Mouse (Mus musculus): Measurements from ENCODE around the gene Rnf24. TPM values are rescaled to one million over a fixed set of nuclear protein-coding genes. Genes with fewer than 3 reads are reported as not detected.

Rnf24 gene
- polyA plus RNA-seq, 1 experiment from 2014 or later = 8.2 TPM

DNA sequence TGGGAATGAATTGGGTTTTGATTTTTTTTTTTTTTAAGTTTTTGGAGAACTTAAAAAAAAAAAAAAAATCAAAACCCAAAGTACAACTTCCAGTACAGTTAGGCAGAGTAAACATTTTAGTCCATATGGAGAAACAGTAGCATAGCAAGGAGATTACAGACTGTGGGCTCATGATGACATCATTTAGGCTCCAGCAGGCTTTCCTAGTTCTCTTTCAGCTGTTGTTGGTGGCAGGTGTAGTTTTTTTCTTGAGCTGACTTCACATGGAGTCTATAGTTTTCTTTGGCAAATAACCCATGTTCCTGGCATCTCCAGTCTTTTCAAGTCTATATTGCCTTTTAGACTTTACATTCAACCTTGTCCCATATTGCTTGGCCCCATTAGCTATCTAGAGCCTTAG lies 62.0 kb downstream of the Rnf24 start:
- Histone ChIP-seq H3K9me3 (replicated peaks; ENCODE audit: control insufficient read depth, low read length) (no peaks in the 10 kb centered on the region), H3K36me3 (replicated peaks; ENCODE audit: control insufficient read depth, insufficient read depth, low read depth, low read length) (peaks cover 10% of the 10 kb centered on the region), H3K9ac (replicated peaks; ENCODE audit: low read length) (no peak overlapping the region), H3K4me1 (ENCODE audit: control insufficient read depth, insufficient read depth, low read length) (no peaks in the 10 kb centered on the region), H3K4me3 (ENCODE audit: low read depth, low read length) (no peak overlapping the region), H3K27ac (replicated peaks; ENCODE audit: low read depth, low read length) (no peak overlapping the region), H3K27me3 (ENCODE audit: control insufficient read depth, insufficient read depth, low read length) (no peaks in the 10 kb centered on the region), H3K4me2 (ENCODE audit: low read depth, low read length) (no peak overlapping the region)
- DNase-seq (ENCODE audit: low spot score) (no peak), ATAC-seq (replicated peaks; ENCODE audit: insufficient number of reproducible peaks, low FRiP score, low TSS enrichment, low read depth) (no peak)

DNA sequence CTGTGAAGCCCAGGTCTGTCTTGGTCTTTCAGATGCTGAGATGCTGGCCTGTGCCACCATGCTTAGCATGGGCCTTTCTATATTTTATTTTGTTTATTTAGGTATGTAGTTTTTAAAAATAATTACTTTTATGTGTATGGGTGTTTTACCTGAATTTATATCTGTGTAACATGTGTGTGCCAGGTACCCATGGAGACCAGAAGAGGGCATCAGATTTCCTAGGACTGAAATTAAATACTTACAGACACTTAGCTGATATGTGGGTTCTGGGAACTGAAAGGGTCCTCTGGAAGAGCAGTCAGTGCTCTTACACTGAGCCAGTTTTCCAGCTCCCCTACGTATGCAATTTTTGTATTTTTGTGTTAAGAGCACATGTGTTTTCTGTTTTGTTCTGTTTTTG lies 66.4 kb downstream of the Rnf24 start:
- Histone ChIP-seq H3K9me3 (replicated peaks; ENCODE audit: control insufficient read depth, low read length) (no peaks in the 10 kb centered on the region), H3K27ac (replicated peaks; ENCODE audit: low read depth, low read length) (no peak overlapping the region), H3K27me3 (ENCODE audit: control insufficient read depth, insufficient read depth, low read length) (no peaks in the 10 kb centered on the region), H3K4me2 (ENCODE audit: low read depth, low read length) (no peak overlapping the region), H3K4me3 (ENCODE audit: low read depth, low read length) (no peak overlapping the region), H3K9ac (replicated peaks; ENCODE audit: low read length) (no peak overlapping the region), H3K36me3 (replicated peaks; ENCODE audit: control insufficient read depth, insufficient read depth, low read depth, low read length) (peaks cover 8% of the 10 kb centered on the region; the same call in 1 of the 2 replicates), H3K4me1 (ENCODE audit: control insufficient read depth, insufficient read depth, low read length) (no peaks in the 10 kb centered on the region)
- ATAC-seq (replicated peaks; ENCODE audit: insufficient number of reproducible peaks, low FRiP score, low TSS enrichment, low read depth) (no peak), DNase-seq (ENCODE audit: low spot score) (peak; percentile 6)
- 85% methylated on average over 1 of the region's 1 CpGs for WGBS

DNA sequence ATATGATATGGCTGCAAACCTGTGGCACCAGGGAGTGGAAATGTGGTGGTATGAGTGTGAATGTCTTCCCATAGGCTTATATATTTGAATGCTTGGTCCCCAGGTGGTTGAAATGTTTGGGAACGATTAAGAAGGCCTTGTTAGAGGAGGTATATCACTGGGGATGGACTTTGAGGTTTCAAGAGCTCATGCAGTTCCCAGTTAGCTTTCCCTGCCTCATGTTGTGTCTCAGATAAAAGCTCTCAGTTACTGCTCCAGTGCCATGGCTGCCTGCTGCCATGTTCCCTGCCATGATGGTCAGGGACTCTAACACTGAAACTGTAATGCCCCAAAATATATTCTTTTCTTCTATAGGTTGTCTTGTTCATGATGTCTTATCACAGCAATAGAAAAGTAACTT lies 71.1 kb downstream of the Rnf24 start:
- H3K27ac ChIP-seq (replicated peaks; ENCODE audit: low read depth, low read length) = no peak overlapping the region
- H3K27me3 ChIP-seq (ENCODE audit: control insufficient read depth, insufficient read depth, low read length) = no peaks in the 10 kb centered on the region
- ATAC-seq (replicated peaks; ENCODE audit: insufficient number of reproducible peaks, low FRiP score, low TSS enrichment, low read depth) (no peak), DNase-seq (ENCODE audit: low spot score) (no peak)
- no peaks in the 10 kb centered on the region for H3K9me3 ChIP-seq (replicated peaks; ENCODE audit: control insufficient read depth, low read length)
- no peak overlapping the region for H3K9ac ChIP-seq (replicated peaks; ENCODE audit: low read length)
- no peak overlapping the region for H3K4me3 ChIP-seq (ENCODE audit: low read depth, low read length)
- peaks cover 8% of the 10 kb centered on the region; the same call in 1 of the 2 replicates for H3K36me3 ChIP-seq (replicated peaks; ENCODE audit: control insufficient read depth, insufficient read depth, low read depth, low read length)
- no peaks in the 10 kb centered on the region for H3K4me1 ChIP-seq (ENCODE audit: control insufficient read depth, insufficient read depth, low read length)
- H3K4me2 ChIP-seq (ENCODE audit: low read depth, low read length) = no peak overlapping the region
- 94% methylated on average over 1 of the region's 1 CpGs for WGBS

DNA sequence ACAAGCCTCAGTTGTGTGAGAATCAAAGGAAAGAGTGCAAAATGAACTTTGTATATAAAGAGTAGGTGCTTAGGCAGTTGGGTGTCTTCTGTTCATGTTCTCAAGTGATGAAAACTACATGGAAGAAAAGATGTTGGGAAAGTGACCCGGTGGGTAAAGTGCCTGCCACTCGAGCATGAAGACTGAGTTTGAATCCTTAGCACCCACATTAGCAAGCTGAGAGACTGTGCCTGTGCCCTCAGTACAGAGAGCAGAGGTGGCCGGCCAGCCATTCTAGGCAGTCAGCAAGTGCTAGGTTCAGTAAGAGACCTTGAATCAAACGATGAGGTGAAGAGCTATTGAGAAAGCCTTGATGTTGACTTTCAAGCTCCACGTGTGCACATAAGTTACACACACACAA lies 76.0 kb downstream of the Rnf24 start:
- ATAC-seq (replicated peaks; ENCODE audit: insufficient number of reproducible peaks, low FRiP score, low TSS enrichment, low read depth) = no peak
- WGBS = 94% methylated on average over 5 of the region's 5 CpGs
- no peak for DNase-seq (ENCODE audit: low spot score)

DNA sequence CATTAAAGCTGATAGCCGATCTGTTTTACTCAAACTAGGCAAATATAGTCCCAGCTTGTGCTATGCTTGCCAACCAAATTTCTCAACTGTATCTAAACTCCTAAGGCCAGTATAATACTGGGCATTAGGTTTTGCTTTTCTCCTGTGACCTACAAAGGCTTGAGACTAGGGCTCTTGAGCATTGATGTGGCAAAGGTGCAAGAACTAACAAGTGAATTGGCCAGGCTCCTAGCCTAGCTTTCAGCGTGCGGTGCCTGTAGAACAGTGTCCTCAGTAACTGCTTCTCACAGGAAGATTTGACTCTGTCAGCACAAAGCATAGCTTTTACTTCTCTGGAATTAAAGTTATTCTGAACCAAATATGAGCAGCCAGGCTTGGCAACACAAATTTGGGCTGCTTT lies 77.2 kb downstream of the Rnf24 start:
- no peak for DNase-seq (ENCODE audit: low spot score)
- H3K27ac ChIP-seq (replicated peaks; ENCODE audit: low read depth, low read length) = no peak overlapping the region

More for the DNA sequence above, 76.0 kb downstream of the Rnf24 start:
- Histone ChIP-seq H3K36me3 (replicated peaks; ENCODE audit: control insufficient read depth, insufficient read depth, low read depth, low read length) (peaks cover 11% of the 10 kb centered on the region), H3K4me2 (ENCODE audit: low read depth, low read length) (no peak overlapping the region), H3K9me3 (replicated peaks; ENCODE audit: control insufficient read depth, low read length) (no peaks in the 10 kb centered on the region), H3K9ac (replicated peaks; ENCODE audit: low read length) (no peak overlapping the region), H3K4me3 (ENCODE audit: low read depth, low read length) (no peak overlapping the region), H3K4me1 (ENCODE audit: control insufficient read depth, insufficient read depth, low read length) (no peaks in the 10 kb centered on the region), H3K27me3 (ENCODE audit: control insufficient read depth, insufficient read depth, low read length) (no peaks in the 10 kb centered on the region), H3K27ac (replicated peaks; ENCODE audit: low read depth, low read length) (no peak overlapping the region)

DNA sequence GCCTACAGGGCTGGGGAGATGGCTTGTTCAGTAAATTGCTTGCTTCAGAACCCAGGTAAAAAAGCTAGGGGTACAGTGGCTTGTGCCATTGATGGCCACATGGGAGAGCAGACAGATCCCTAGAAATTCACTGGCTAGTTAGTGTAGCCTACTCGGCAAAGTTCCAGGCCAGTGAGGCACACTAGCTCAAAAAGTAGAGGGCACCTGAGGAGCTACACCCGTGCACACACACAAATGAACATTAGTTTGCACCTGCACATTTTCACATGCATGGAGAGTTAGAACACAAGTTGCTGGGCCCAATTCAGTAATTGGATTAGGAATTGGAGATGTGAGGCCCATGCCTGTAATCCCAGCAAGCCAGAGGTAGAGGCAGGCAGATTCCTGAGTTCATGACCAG lies 87.6 kb downstream of the Rnf24 start:
- Histone ChIP-seq H3K36me3 (replicated peaks; ENCODE audit: control insufficient read depth, insufficient read depth, low read depth, low read length) (no peaks in the 10 kb centered on the region), H3K4me2 (ENCODE audit: low read depth, low read length) (no peak overlapping the region), H3K9me3 (replicated peaks; ENCODE audit: control insufficient read depth, low read length) (no peaks in the 10 kb centered on the region), H3K27me3 (ENCODE audit: control insufficient read depth, insufficient read depth, low read length) (no peaks in the 10 kb centered on the region), H3K9ac (replicated peaks; ENCODE audit: low read length) (no peak overlapping the region), H3K4me1 (ENCODE audit: control insufficient read depth, insufficient read depth, low read length) (no peaks in the 10 kb centered on the region), H3K4me3 (ENCODE audit: low read depth, low read length) (no peak overlapping the region), H3K27ac (replicated peaks; ENCODE audit: low read depth, low read length) (no peak overlapping the region)
- no peak for DNase-seq (ENCODE audit: low spot score)
- ATAC-seq (replicated peaks; ENCODE audit: insufficient number of reproducible peaks, low FRiP score, low TSS enrichment, low read depth) = no peak
- 80% methylated on average over 2 of the region's 2 CpGs for WGBS

More for the DNA sequence above, 77.2 kb downstream of the Rnf24 start:
- H3K9me3 ChIP-seq (replicated peaks; ENCODE audit: control insufficient read depth, low read length) = no peaks in the 10 kb centered on the region
- 93% methylated on average over 3 of the region's 3 CpGs for WGBS
- H3K9ac ChIP-seq (replicated peaks; ENCODE audit: low read length) = no peak overlapping the region
- H3K36me3 ChIP-seq (replicated peaks; ENCODE audit: control insufficient read depth, insufficient read depth, low read depth, low read length) = peaks cover 11% of the 10 kb centered on the region
- no peaks in the 10 kb centered on the region for H3K27me3 ChIP-seq (ENCODE audit: control insufficient read depth, insufficient read depth, low read length)
- no peak overlapping the region for H3K4me3 ChIP-seq (ENCODE audit: low read depth, low read length)
- no peak overlapping the region for H3K4me2 ChIP-seq (ENCODE audit: low read depth, low read length)
- no peak for ATAC-seq (replicated peaks; ENCODE audit: insufficient number of reproducible peaks, low FRiP score, low TSS enrichment, low read depth)
- H3K4me1 ChIP-seq (ENCODE audit: control insufficient read depth, insufficient read depth, low read length) = no peaks in the 10 kb centered on the region

DNA sequence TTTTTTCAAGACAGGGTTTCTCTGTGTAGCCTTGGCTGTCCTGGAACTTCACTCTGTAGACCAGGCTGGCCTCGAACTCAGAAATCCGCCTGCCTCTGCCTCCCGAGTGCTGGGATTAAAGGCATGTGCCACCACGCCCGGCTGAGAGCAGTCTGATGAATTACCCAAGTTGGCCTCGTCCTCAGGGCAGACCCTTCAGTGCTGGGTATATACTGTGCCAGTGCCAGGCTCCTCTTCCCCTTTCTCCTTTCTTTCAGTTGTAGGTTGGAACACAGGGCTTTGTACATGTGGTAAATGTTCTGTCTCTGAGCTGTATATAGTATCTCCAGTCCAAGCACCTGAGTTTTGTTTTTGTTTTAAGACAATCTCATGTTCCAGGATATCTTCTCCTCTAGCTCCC lies 88.7 kb downstream of the Rnf24 start:
- DNase-seq (ENCODE audit: low spot score) (no peak), ATAC-seq (replicated peaks; ENCODE audit: insufficient number of reproducible peaks, low FRiP score, low TSS enrichment, low read depth) (no peak)
- H3K27ac ChIP-seq (replicated peaks; ENCODE audit: low read depth, low read length) = no peak overlapping the region
- H3K4me1 ChIP-seq (ENCODE audit: control insufficient read depth, insufficient read depth, low read length) = no peaks in the 10 kb centered on the region
- H3K27me3 ChIP-seq (ENCODE audit: control insufficient read depth, insufficient read depth, low read length) = no peaks in the 10 kb centered on the region
- 70% methylated on average over 6 of the region's 6 CpGs for WGBS
- H3K36me3 ChIP-seq (replicated peaks; ENCODE audit: control insufficient read depth, insufficient read depth, low read depth, low read length) = no peaks in the 10 kb centered on the region
- no peaks in the 10 kb centered on the region for H3K9me3 ChIP-seq (replicated peaks; ENCODE audit: control insufficient read depth, low read length)
- H3K4me3 ChIP-seq (ENCODE audit: low read depth, low read length) = no peak overlapping the region; the same call in 1 of the 2 replicates
- no peak overlapping the region; the same call in 1 of the 2 replicates for H3K4me2 ChIP-seq (ENCODE audit: low read depth, low read length)
- no peak overlapping the region for H3K9ac ChIP-seq (replicated peaks; ENCODE audit: low read length)

DNA sequence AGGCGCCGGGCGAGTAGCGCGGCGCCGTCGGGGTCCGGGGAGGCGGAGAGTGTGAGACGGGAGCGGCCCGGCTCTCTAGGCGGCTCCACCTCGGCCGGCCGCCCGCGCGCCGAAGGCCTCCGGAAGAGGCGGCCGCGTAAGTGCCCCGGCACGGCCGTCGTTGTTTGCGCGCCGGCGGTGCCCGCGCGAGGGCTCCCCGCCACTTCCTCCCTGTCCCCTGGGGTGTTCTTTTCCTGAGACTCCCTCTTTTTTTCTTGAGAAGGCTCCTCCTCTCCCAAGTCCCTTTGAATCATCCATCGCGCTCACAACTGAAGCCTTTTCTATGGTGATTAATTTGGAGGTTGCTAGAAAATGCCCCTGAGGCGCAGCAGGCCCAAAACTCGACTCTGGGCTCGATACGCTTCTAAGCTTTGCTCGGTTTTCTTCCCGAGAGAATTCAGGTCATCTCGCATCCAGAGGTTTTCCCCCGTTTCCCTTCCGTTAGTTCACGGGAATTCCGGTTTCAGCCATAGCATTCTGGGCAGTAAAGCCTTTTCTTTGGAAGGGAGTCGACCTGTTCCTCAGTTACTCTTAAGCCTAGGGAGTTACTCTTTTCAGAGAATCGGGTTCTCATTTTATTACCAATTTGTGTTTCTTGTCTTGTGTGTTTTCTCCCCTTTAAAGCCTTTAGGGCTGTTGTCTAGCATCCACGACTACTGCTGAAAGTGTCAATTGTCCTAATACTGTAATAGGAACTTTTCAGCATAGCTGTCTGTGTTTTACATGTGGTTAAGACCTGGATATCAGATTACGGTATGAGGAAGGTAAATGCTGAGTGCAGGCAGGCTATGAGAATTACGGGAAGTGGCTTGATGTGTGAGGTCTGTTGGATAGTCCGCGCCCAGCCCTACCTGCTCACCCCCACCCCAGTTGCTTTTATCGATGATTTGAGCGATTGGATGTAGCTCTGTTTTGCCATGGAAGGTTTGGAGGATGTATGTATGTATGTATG lies 89.7 kb downstream of the Rnf24 start:
- Histone ChIP-seq H3K4me1 (ENCODE audit: control insufficient read depth, insufficient read depth, low read length) (no peaks in the 10 kb centered on the region), H3K4me3 (ENCODE audit: low read depth, low read length) (peak overlapping the region; percentile 85), H3K36me3 (replicated peaks; ENCODE audit: control insufficient read depth, insufficient read depth, low read depth, low read length) (no peaks in the 10 kb centered on the region), H3K27me3 (ENCODE audit: control insufficient read depth, insufficient read depth, low read length) (no peaks in the 10 kb centered on the region), H3K4me2 (ENCODE audit: low read depth, low read length) (peak overlapping the region; percentile 54), H3K9me3 (replicated peaks; ENCODE audit: control insufficient read depth, low read length) (no peaks in the 10 kb centered on the region), H3K27ac (replicated peaks; ENCODE audit: low read depth, low read length) (peak overlapping the region; percentile 98), H3K9ac (replicated peaks; ENCODE audit: low read length) (peak overlapping the region; percentile 95)
- DNase-seq (ENCODE audit: low spot score) (peak; percentile 60), ATAC-seq (replicated peaks; ENCODE audit: insufficient number of reproducible peaks, low FRiP score, low TSS enrichment, low read depth) (peak; percentile 82)
- under 1% methylated on average over 56 of the region's 59 CpGs for WGBS

Measured in embryonic facial prominence, embryonic 11.5 days (tissue).